Mouse (Mus musculus) gastrocnemius, postnatal 25 days (tissue): ENCODE data around the gene Camk1g. TPM values are rescaled to one million over a fixed set of nuclear protein-coding genes. Genes with fewer than 3 reads are reported as not detected.

Experiments
- DNase-seq: peaks from one replicate; pipeline ENCODE4 v3.0.0; 2022
- total RNA-seq, 2 experiments: library from RNA; stranded (reverse); gene quantifications; 1 replicate in 1 of 2; 2 replicates in 1 of 2; pipeline ENCODE4 v1.2.3; 2021

The Camk1g gene
- total RNA-seq, 2 experiments from 2014 or later: 0.18 TPM; not detected in 1

GRCm38 (mm10) chr1:193301216-193302092 lies 68.6 kb downstream of the Camk1g start:
- no peak for DNase-seq

DNA sequence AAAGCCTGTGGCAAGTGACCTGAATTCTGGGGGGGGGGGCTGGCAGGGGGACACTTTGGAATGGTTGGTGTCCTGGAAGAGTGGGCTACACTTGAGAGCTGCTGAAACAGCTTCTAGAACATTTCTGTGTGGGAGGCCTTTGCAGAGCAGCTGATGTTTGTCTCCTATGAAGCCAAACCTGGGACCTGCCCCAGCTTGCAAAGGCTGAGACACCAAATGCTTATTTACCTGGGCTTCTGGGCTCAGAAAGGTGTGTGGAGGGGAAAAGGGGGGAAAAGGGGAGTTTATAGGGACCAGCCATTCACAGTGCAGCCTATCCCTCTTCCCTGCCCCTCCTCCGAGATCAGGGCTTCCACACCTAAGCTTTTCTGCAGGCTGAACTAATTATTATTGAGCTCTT lies 70.1 kb downstream of the Camk1g start:
- DNase-seq: no peak

DNA sequence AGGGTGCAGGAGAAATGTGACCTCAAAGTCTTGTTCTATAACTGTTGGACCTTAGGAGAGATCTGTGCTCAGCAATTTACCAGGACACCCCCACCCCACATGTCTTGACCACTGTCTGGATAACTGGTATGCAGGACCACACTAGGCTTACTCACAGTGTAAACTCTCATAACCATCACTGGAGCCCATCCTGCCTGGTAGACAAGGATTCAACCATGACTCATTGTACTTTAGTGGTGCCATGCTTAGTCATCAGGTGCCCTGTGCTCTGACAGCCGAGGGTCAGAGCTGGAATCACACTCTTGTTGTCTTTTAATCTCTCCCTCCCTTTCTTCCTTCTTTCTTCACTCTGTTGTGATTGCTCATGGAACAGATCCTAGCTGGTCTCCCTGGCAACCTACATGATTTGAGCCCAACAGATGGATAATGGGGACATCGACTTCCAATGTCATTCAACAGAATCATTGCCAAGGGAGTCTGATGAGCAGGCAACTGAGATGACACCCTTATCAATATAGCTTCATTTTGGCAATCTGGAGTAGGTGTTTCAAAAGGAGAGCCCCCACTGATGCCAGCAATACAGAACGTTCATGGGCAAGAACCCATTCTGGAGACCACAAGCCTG lies 71.8 kb downstream of the Camk1g start:
- DNase-seq: no peak

Other genes starting within 250 kb of the Camk1g start
- 10 to 100 TPM in 1 of 2 experiments, 1 to 10 TPM in 1; 6.2 to 10.0 TPM for gene Diexf, start 240.0 kb downstream of the Camk1g start, total RNA-seq
- 1 to 10 TPM; 1.2 to 1.3 TPM for gene Irf6, start 217.2 kb downstream of the Camk1g start, total RNA-seq
- 1 to 10 TPM; 2.3 to 3.1 TPM for gene A130010J15Rik, start 202.3 kb downstream of the Camk1g start, total RNA-seq
- 1 to 10 TPM; 2.1 to 3.3 TPM for gene Traf3ip3, start 168.6 kb downstream of the Camk1g start, total RNA-seq
- gene Lamb3, start 162.6 kb downstream of the Camk1g start, total RNA-seq: 1 to 10 TPM; 2.0 to 2.7 TPM
- gene Hsd11b1, start 106.2 kb downstream of the Camk1g start, total RNA-seq: 1 to 10 TPM; 6.3 to 7.9 TPM
- gene G0s2, start 97.1 kb downstream of the Camk1g start, total RNA-seq: 10 to 100 TPM; 14.8 to 47.8 TPM